Mouse (Mus musculus) kidney, postnatal 4 days (tissue): ENCODE measurements around the gene Nrg3.
"Not testable (repeated sequence)": the region's sequence is repeated elsewhere in the genome, so short reads cannot be mapped to it uniquely, and the experiment has no call there.

Experiments used
- DNase-seq, 2 experiments: peaks; one replicate each; pipeline ENCODE4 v3.0.0; 2021; ENCODE audit warnings: mixed read lengths in 2 of 2

Nrg3 gene

DNA sequence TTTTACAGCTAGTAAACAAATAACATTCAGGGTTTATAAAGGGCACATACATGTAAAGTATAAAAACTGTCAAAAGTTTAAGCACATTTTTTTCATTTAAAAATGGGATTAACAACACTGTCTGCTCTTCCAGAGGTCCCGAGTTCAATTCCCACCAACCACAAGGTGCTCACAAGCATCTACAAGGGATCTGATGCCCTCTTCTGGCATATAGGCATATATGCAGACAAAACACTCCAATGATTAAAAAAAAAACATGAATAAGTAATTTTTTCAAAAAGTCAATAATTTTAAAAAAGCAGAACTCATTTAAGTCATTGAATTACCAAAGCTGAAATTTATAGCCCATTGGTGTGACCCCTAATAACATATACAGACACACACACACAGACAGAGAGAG, 878.6 kb downstream of the Nrg3 start:
- DNase-seq = no peak

- DNase-seq = no peak
These were observed 896.1 kb downstream of the Nrg3 start for GRCm38 (mm10) chr14:38576796-38577195.

- no peak for DNase-seq
These were observed 904.7 kb downstream of the Nrg3 start for GRCm38 (mm10) chr14:38568184-38568583.

DNA sequence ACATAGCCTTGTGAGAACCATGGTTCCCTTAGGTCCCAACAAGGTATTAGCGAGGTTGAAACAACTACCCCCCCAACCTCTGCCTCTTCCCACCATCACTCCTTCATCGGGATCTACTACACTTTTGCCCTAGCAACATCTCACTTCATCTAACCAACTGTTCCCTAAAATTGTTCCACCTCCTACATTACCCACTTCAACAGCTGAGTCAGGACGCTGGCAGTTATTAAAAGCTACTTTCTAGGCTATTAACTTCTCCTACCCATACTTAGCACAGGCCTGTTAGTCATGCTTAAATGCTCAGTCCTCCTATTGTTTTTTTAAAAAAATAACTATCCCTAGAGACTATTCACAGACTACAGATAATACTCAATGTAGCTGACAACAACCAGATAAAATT, 906.7 kb downstream of the Nrg3 start:
- DNase-seq = no peak

DNA sequence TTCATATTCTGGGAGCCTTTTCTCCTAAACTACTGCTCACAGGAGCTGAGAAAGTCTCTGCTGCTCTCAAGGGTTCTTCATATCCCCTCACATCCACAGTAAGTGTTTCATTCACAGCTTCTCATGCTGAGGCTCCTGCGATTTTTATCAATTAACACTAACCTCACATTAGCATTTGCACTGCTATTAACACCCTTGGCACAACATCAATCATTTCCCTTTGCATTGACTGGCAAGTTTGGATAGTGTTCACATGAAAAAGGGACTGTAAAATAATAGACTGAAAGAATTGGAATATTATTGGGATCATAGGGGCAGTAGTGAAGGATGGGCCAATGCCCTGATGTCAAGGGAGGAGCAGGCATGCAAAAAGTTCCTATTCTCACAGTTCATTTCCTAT, 918.3 kb downstream of the Nrg3 start:
- DNase-seq = no peak

DNA sequence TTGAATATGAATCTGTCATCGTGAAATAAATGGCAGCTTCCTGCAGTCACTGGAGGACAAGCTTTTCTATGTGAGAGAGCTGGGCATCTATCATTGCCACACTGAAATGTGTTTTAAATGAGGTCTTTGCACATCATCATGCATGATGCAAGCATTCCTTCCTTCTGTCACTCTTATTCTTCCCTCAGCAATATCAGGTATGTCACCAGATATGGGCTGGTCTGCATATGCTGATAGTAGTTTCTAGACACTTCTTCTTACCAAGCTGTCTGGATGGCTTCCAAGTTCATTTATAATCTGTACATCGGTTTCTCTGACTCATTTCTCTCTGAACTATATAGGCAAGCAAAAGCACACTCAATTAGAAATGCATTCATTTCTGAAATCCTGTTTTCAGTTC, 925.6 kb downstream of the Nrg3 start:
- DNase-seq = no peak

- DNase-seq = no peak
These were observed 937.7 kb downstream of the Nrg3 start for GRCm38 (mm10) chr14:38535181-38535580.

DNA sequence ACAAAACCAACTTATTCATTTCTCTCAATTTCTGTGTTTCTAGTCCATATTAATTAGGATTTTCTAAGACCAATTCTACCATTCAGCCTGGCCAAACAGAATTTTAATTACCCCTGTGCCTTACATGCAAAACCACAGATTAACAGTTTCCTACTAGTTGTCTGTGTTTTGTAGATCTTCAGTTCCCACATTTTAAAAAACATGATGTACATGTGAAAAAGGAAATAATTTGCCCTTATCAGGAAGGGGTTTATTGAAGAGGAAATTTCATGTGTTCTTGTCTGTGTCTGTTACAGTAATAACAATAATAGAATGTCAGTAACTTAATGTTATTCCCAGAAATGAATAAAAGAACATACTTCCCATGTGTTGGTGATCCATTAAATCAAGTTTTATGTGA, 939.4 kb downstream of the Nrg3 start:
- DNase-seq = no peak

DNA sequence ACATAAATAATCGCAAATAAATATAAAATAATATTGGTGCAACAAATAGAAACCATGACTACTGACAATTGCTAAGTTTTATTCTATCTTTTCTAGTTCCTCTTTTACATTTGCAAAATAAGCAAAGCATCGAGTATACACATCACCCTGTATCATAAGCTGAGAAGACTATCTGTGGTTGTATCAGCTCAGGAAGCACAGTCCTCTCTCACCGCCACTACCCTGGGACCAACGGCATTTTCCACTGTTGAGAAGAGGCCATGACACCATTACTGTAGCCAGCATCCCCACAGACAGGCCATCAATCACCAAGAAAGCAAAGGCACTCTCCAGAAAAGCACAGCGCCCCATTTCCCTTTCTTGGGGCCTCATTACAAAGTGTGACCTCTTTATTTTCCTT, 956.7 kb downstream of the Nrg3 start:
- no peak for DNase-seq

DNA sequence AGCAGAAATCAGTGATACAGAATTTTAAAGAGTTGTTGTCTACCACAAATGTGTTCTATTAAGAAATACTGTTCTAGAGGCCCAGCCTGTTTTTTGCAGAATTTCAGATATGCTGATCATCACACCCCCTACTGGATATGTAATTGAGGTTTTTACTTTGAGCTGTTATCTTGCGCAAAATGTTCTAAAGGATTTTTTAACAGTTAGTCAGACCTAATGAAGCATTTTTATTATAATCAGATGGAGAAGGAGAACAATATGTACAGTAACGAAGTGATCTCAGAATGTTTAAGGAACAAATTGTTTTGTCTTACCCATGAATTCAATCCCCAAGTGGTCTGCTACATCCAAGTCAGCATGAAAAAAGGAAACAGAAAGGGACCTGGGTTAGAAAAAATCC, 963.9 kb downstream of the Nrg3 start:
- DNase-seq = no peak

GRCm38 (mm10) chr14:38494970-38495369, 977.9 kb downstream of the Nrg3 start:
- DNase-seq = no peak

- DNase-seq = no peak
These were observed 1025.8 kb downstream of the Nrg3 start for GRCm38 (mm10) chr14:38447086-38447485.

DNA sequence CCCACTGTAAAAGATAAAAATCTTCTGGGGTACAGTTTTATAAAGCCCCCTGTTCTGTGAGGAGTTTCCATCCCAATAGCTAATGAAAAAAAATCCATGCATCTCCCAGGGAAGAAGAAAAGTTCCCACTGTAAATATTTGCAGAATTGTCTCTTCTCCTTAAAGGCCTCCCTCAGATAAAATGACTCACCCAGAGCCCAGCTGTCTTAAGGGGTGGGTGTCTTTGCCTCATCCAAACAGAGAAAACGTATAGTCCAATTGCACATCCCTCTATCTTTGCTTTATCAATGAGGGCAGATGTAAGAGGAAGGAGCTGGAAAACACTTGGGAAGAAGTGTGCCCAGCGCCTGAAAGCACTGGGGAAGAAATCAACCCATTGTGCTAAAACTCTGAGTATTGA, 1028.1 kb downstream of the Nrg3 start:
- no peak for DNase-seq

GRCm38 (mm10) chr14:38433793-38434589, 1038.9 kb downstream of the Nrg3 start:
- DNase-seq = no peak

- no peak for DNase-seq
These were observed 1098.2 kb downstream of the Nrg3 start for GRCm38 (mm10) chr14:38374660-38375059.

GRCm38 (mm10) chr14:38340967-38341366, 1131.9 kb downstream of the Nrg3 start:
- no peak for DNase-seq

DNA sequence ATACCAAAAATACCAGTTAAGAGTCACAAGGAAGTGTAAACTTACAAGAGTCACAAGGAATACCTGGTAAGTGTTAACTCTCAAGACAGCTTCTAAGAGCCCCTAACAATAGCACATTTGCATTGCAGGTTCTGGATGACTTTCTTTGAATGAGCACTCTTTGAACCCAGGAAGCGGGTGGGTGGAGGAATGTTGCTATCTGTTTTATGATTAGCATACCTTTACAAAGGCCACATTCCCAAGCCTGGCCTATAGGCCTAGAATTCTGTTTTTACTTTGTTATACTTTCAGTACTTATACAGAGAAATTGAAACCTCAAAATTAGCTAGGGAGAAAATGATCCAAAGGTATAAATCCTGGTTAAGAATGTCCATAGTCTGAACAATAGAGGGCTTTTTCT, 1150.0 kb downstream of the Nrg3 start:
- not testable (repeated sequence) for DNase-seq

DNA sequence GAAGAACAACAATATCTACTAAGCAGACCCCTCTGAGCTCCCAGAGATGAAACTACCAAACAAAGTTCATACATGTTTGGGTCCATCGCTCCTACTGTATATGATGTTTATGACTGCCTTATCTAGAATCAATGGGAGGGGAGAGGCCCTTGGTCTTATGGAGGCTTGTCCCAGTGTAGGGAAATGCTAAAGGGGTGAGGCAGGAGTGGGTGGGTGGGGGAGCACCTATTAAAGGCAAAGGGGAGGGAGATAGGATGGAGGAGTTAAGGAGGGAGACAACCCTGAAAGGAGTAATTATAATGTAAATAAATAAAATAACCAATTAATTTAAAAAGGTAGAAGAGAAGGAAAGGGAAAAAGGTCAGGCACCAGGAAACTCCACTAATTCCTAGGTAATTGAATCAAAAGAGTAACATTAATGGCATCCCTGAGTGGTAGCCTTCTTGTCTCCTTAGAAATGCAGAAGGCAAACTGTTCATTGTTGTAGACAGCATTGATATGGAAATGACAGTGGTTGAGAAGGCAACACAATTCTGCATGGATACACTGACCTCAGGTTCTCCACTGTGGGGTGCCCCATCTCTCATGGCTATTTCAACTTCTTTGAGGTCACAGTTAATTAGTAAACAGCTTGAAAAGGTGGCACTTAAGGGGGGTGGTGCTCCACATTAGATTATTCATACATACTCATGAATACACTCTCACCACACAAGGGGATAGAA, 1152.1 kb downstream of the Nrg3 start:
- DNase-seq = no peak
